Mouse (Mus musculus) v-Abl transformed pro-B cells (cell line): ENCODE measurements around the gene Sytl1.

ENCODE experiments used
- in situ Hi-C, 2 experiments: fragments of 400-800 bp; cut with MboI; formaldehyde crosslinking; loops; one replicate each; pipeline ENCODE4 v1.15.1; 2025; ENCODE audit not compliant: unreplicated experiment in 2 of 2

Sytl1 gene

GRCm38 (mm10) chr4:133262882-133263281, at the start of gene Sytl1:
TSS of gene Sytl1 (minus strand) at chr4:133263113.
- in situ Hi-C loops: no loop called here

- in situ Hi-C loops: loop anchor here (5.0 to 25.0 kb wide), 5 partner anchors 37 to 527 kb away; no protein-coding TSS in a partner anchor
Measured at GRCm38 (mm10) chr4:133309948-133310347, 47.0 kb upstream of the Sytl1 start.

GRCm38 (mm10) chr4:133307331-133307730, 44.4 kb upstream of the Sytl1 start:
- in situ Hi-C loops: loop anchor here (5.0 to 25.0 kb wide), 5 partner anchors 40 to 530 kb away; no protein-coding TSS in a partner anchor

- in situ Hi-C loops: loop anchor here (5.0 to 25.0 kb wide), 5 partner anchors 41 to 531 kb away; no protein-coding TSS in a partner anchor
Measured at GRCm38 (mm10) chr4:133305825-133306224, 42.9 kb upstream of the Sytl1 start.

GRCm38 (mm10) chr4:133304770-133305169, 41.9 kb upstream of the Sytl1 start:
- in situ Hi-C loops: loop anchor here (5.0 to 25.0 kb wide), 9 partner anchors 43 to 533 kb away; no protein-coding TSS in a partner anchor

- in situ Hi-C loops: loop anchor here (5.0 to 25.0 kb wide), 6 partner anchors 85 to 535 kb away; no protein-coding TSS in a partner anchor
Measured at GRCm38 (mm10) chr4:133302668-133303067, 39.8 kb upstream of the Sytl1 start.

GRCm38 (mm10) chr4:133301802-133302201, 38.9 kb upstream of the Sytl1 start:
- in situ Hi-C loops: loop anchor here (5.0 to 25.0 kb wide), 6 partner anchors 85 to 535 kb away; no protein-coding TSS in a partner anchor

- in situ Hi-C loops: loop anchor here (5.0 to 25.0 kb wide), 6 partner anchors 83 to 537 kb away; no protein-coding TSS in a partner anchor
Measured at GRCm38 (mm10) chr4:133300421-133300820, 37.5 kb upstream of the Sytl1 start.

- in situ Hi-C loops: loop anchor here (5.0 to 25.0 kb wide), 6 partner anchors 82 to 538 kb away; no protein-coding TSS in a partner anchor
Measured at GRCm38 (mm10) chr4:133299701-133300100, 36.8 kb upstream of the Sytl1 start.

GRCm38 (mm10) chr4:133298516-133299365, 35.8 kb upstream of the Sytl1 start:
- in situ Hi-C loops: loop anchor here in 1 of 2 experiments (5.0 kb wide), 1 partner anchor 81 kb away; no protein-coding TSS in a partner anchor

GRCm38 (mm10) chr4:133297801-133298238, 34.9 kb upstream of the Sytl1 start:
- in situ Hi-C loops: loop anchor here in 1 of 2 experiments (5.0 kb wide), 1 partner anchor 81 kb away; no protein-coding TSS in a partner anchor

GRCm38 (mm10) chr4:133297360-133297759, 34.4 kb upstream of the Sytl1 start:
- in situ Hi-C loops: loop anchor here in 1 of 2 experiments (5.0 kb wide), 1 partner anchor 80 kb away; no protein-coding TSS in a partner anchor

GRCm38 (mm10) chr4:133294084-133294483, 31.2 kb upstream of the Sytl1 start:
- in situ Hi-C loops: no loop called here

- in situ Hi-C loops: no loop called here
Measured at GRCm38 (mm10) chr4:133292901-133293843, 30.3 kb upstream of the Sytl1 start.

GRCm38 (mm10) chr4:133292405-133292804, 29.5 kb upstream of the Sytl1 start:
- in situ Hi-C loops: no loop called here

GRCm38 (mm10) chr4:133291255-133291654, 28.3 kb upstream of the Sytl1 start:
- in situ Hi-C loops: no loop called here

GRCm38 (mm10) chr4:133286476-133287077, 23.7 kb upstream of the Sytl1 start:
- in situ Hi-C loops: no loop called here

GRCm38 (mm10) chr4:133285950-133286349, 23.0 kb upstream of the Sytl1 start:
- in situ Hi-C loops: no loop called here

- in situ Hi-C loops: no loop called here
Measured at GRCm38 (mm10) chr4:133285299-133285698, 22.4 kb upstream of the Sytl1 start.

- in situ Hi-C loops: no loop called here
Measured at GRCm38 (mm10) chr4:133282656-133283055, 19.7 kb upstream of the Sytl1 start.
